Mouse (Mus musculus): ENCODE measurements around the gene Ppp1r15b.

GRCm38 (mm10) chr1:133162046-133162445 is 31.1 kb downstream of the Ppp1r15b start:
- no peak for TF ChIP-seq RCOR1 (conservative IDR thresholded peaks at IDR 0.05; ENCODE audit: low read depth, low read length)
- no peak for TF ChIP-seq EP300 (IDR thresholded peaks at IDR 0.05; ENCODE audit: low read length)
- no peak for TF ChIP-seq BHLHE40 (IDR thresholded peaks at IDR 0.05; ENCODE audit: low read depth, low read length)
- no peak for TF ChIP-seq CHD2 (IDR thresholded peaks at IDR 0.05; ENCODE audit: low read length)
- no peak for TF ChIP-seq CTCF (conservative IDR thresholded peaks at IDR 0.05 in 1 of 2, IDR thresholded peaks at IDR 0.05 in 1 of 2; ENCODE audit: low read depth in 2 of 2, low read length in 2 of 2)
- TF ChIP-seq POLR2A (IDR thresholded peaks at IDR 0.05; ENCODE audit: low read depth, low read length) = no peak
- TF ChIP-seq MAZ (IDR thresholded peaks at IDR 0.05; ENCODE audit: low read depth, low read length) = no peak
- no peak for TF ChIP-seq ZC3H11A (IDR thresholded peaks at IDR 0.05; ENCODE audit: low read depth, low read length)
- TF ChIP-seq POLR2AphosphoS2 (IDR thresholded peaks at IDR 0.05; ENCODE audit: low read depth, low read length) = no peak

Data from CH12.LX (cell line).